Comparison of ENCODE assay signal across 10 mouse cellular contexts in genomic region chr15:71375775-71376174, GRCm38 (mm10).
DNase-seq lines count a peak whose midpoint lies in the region; ATAC-seq lines count a peak whose summit lies in the region.
"Had no signal": no experiment of that assay in that cellular context is flagged by ENCODE, and none has a peak within 500 bp of the region (broad histone marks: within the 10 kb centered on the region; RNA-seq: fewer than 3 reads in every experiment).

No protein-coding gene starts in this region.

- H3K9ac ChIP-seq in heart, embryonic 12.5 days = no peak overlapping the region
- H3K9ac ChIP-seq: midbrain, embryonic 12.5 days had no signal

- H3K27ac ChIP-seq in heart, embryonic 12.5 days (ENCODE audit: poor library complexity, severe bottlenecking) = no peak overlapping the region
- H3K27ac ChIP-seq: midbrain, embryonic 12.5 days had no signal

- no peak for ATAC-seq in heart, embryonic 12.5 days (ENCODE audit: insufficient number of reproducible peaks, low FRiP score)
- ATAC-seq in frontal cortex, adult (ENCODE audit: low TSS enrichment) = peak; percentile 97
- no peak for ATAC-seq in megakaryocyte, adult 5-6 weeks (ENCODE audit: poor library complexity, severe bottlenecking)

- no peaks in the 10 kb centered on the region for H3K36me3 ChIP-seq in heart, embryonic 12.5 days
- H3K36me3 ChIP-seq: midbrain, embryonic 12.5 days had no signal

- H3K4me3 ChIP-seq in heart, embryonic 12.5 days = no peak overlapping the region
- H3K4me3 ChIP-seq: midbrain, embryonic 12.5 days had no signal

- no peaks in the 10 kb centered on the region for H3K27me3 ChIP-seq in heart, embryonic 12.5 days (replicated peaks)
- H3K27me3 ChIP-seq: CH12.LX; midbrain, embryonic 12.5 days had no signal

- intact Hi-C loops in heart, postnatal 14 days (cut with DNase I) = loop anchor here (10.0 kb wide), 1 partner anchor 131 kb away; no protein-coding TSS in a partner anchor

- 29% methylated on average over 3 of the region's 3 CpGs for WGBS in heart, embryonic 12.5 days

- H3K4me2 ChIP-seq in heart, embryonic 12.5 days = no peak overlapping the region
- H3K4me2 ChIP-seq: midbrain, embryonic 12.5 days had no signal

- H3K4me1 ChIP-seq in heart, embryonic 12.5 days (replicated peaks) = no peaks in the 10 kb centered on the region
- H3K4me1 ChIP-seq: midbrain, embryonic 12.5 days had no signal

- DNase-seq in heart, postnatal 14 days = peak; percentile 9 to 38
- DNase-seq in cerebellum, adult 9-10 months = peak; percentile 8
- peak; percentile 29 to 52 for DNase-seq in layer of hippocampus, postnatal 25 days (ENCODE audit: extremely low spot score in 1 of 2, low spot score in 1 of 2)
- peak; percentile 70 for DNase-seq in retina, embryonic 14.5 days (ENCODE audit: low spot score)
- DNase-seq in thymus, adult 18-20 months = no peak

- H3K9me3 ChIP-seq in heart, embryonic 12.5 days (replicated peaks) = no peaks in the 10 kb centered on the region
- H3K9me3 ChIP-seq: midbrain, embryonic 12.5 days had no signal

Comparison
In these comparisons a context has a peak if more than half of its experiments do, and no peak if none do; other contexts are left out.
1. DNase-seq: peak in heart, postnatal 14 days (2 of 2), cerebellum, adult 9-10 months (single experiment), layer of hippocampus, postnatal 25 days (2 of 2) and retina, embryonic 14.5 days (single experiment); none in thymus, adult 18-20 months (0 of 2).